Mouse (Mus musculus) E14TG2a.4 (cell line): Measurements from ENCODE around the gene Dop1a.

Source experiments
- CTCF ChIP-seq: conservative IDR thresholded peaks from 2 replicates; pipeline ENCODE4 v1.5.1; 2014; ENCODE audit warnings: low read length
- NANOG ChIP-seq: IDR thresholded peaks from 2 replicates; pipeline ENCODE4 v1.6.1; 2014; ENCODE audit warnings: borderline replicate concordance, low read length, mixed read lengths
- POU5F1 ChIP-seq: IDR thresholded peaks from 2 replicates; pipeline ENCODE4 v1.6.1; 2014; ENCODE audit warnings: low read length, borderline replicate concordance

- TF ChIP-seq CTCF (no peak), NANOG (no peak), POU5F1 (no peak)
These were observed 86.9 kb downstream of the Dop1a start for GRCm38 (mm10) chr9:86553886-86554285.
